Mouse (Mus musculus) neural tube, embryonic 13.5 days (tissue): Measurements from ENCODE around the gene Tmem201. TPM values are rescaled to one million over a fixed set of nuclear protein-coding genes. Genes with fewer than 3 reads are reported as not detected.

ENCODE experiments used
- ATAC-seq: fragments of 200-750 bp; cut with Nextera tagmentation; 2 replicates; pipeline ENCODE4 v1.8.0; 2017; ENCODE audit warnings: low read depth, mild to moderate bottlenecking, moderate TSS enrichment, moderate library complexity
- H3K27ac ChIP-seq: fragments of 300-500 bp; sonication (generic); replicated peaks from 2 replicates; pipeline ENCODE4 v1.5.1; 2015; ENCODE audit warnings: moderate library complexity, mild to moderate bottlenecking, inconsistent platforms
- H3K27me3 ChIP-seq: fragments of 300-500 bp; sonication (generic); 2 replicates; pipeline ENCODE4 v1.6.1; 2015; ENCODE audit warnings: mild to moderate bottlenecking, inconsistent platforms
- H3K36me3 ChIP-seq: fragments of 300-500 bp; sonication (generic); 2 replicates; pipeline ENCODE4 v1.6.1; 2015; ENCODE audit warnings: mild to moderate bottlenecking, inconsistent platforms
- H3K4me1 ChIP-seq: fragments of 300-500 bp; sonication (generic); replicated peaks from 2 replicates; pipeline ENCODE4 v1.6.1; 2015; ENCODE audit warnings: inconsistent platforms
- H3K4me2 ChIP-seq: fragments of 300-500 bp; sonication (generic); 2 replicates; pipeline ENCODE4 v1.6.1; 2015; ENCODE audit warnings: inconsistent platforms, mild to moderate bottlenecking, moderate library complexity
- H3K4me3 ChIP-seq: fragments of 300-500 bp; sonication (generic); 2 replicates; pipeline ENCODE4 v1.5.1; 2015; ENCODE audit warnings: mild to moderate bottlenecking, inconsistent platforms
- H3K9ac ChIP-seq: fragments of 300-500 bp; sonication (generic); 2 replicates; pipeline ENCODE4 v1.6.1; 2015; ENCODE audit warnings: moderate library complexity, mild to moderate bottlenecking, inconsistent platforms
- H3K9me3 ChIP-seq: fragments of 300-500 bp; sonication (generic); 2 replicates; pipeline ENCODE4 v1.6.1; 2016; ENCODE audit warnings: inconsistent platforms
- WGBS: fragments of 180-500 bp; shearing (Covaris S2); methylation state at CpG from one replicate; pipeline ENCODE4 v1.1.7; 2015; 5-methylcytosine and 5-hydroxymethylcytosine counted together
- polyA plus RNA-seq: library from polyadenylated mRNA; unstranded; fragments of >200 nt; fragmentation: Nextera tagmentation; extraction: Ambion mirVana; gene quantifications from 2 replicates; pipeline ENCODE4 v1.2.1, GENCODE M21; 2015

Tmem201 gene
- polyA plus RNA-seq, 1 experiment from 2014 or later, result 41.4 TPM

- Histone ChIP-seq H3K9ac (no peak overlapping the region), H3K9me3 (no peaks in the 10 kb centered on the region), H3K4me1 (peaks cover 48% of the 10 kb centered on the region), H3K4me3 (no peak overlapping the region), H3K36me3 (peaks cover 84% of the 10 kb centered on the region), H3K4me2 (no peak overlapping the region), H3K27ac (no peak overlapping the region), H3K27me3 (no peaks in the 10 kb centered on the region)
- 94% methylated on average over 5 of the region's 5 CpGs for WGBS
- no peak for ATAC-seq
Measured at GRCm38 (mm10) chr4:149727636-149728035, 10.2 kb downstream of the Tmem201 start.

GRCm38 (mm10) chr4:149725661-149726350 lies 12.0 kb downstream of the Tmem201 start:
- no peak for ATAC-seq
- no peak overlapping the region for H3K27ac ChIP-seq
- H3K9ac ChIP-seq, result no peak overlapping the region
- 74% methylated on average over 15 of the region's 15 CpGs for WGBS
- H3K4me2 ChIP-seq, result no peak overlapping the region
- H3K9me3 ChIP-seq, result no peaks in the 10 kb centered on the region
- no peak overlapping the region for H3K4me3 ChIP-seq
- H3K4me1 ChIP-seq, result peaks cover 37% of the 10 kb centered on the region
- no peaks in the 10 kb centered on the region for H3K27me3 ChIP-seq
- peaks cover 90% of the 10 kb centered on the region for H3K36me3 ChIP-seq

DNA sequence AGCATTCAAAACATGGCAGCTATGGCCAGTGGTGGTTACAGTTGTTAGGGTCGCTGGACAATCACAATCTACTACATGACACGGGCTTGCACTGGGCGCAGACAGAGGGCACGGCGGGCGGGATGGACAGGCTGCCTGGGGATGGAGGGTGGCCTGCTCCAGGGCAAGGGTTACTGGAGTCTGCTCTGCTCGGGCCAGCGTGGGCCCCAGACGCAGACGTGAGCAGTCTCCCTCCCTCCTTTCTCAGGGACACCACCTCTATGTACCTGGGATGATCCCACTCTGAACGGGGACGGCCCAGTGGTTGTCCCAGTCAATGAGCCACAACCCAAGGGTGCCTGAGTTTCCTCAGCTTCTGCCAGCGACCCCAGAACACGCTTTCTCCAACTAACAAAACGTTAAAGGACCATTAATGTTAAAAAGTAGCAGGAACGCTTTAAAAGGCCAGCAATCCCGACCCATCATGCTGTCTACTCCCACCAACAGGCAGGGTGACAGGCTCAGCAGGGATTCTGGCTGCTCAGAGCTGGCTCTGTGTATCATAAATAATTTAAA lies 12.9 kb downstream of the Tmem201 start:
- 93% methylated on average over 17 of the region's 17 CpGs for WGBS
- no peak for ATAC-seq
- peak overlapping the region; percentile 33; the same call in 1 of the 2 replicates for H3K27ac ChIP-seq

GRCm38 (mm10) chr4:149723855-149724731 lies 13.8 kb downstream of the Tmem201 start:
- peaks cover 90% of the 10 kb centered on the region for H3K36me3 ChIP-seq

More for the DNA sequence above, 12.9 kb downstream of the Tmem201 start:
- Histone ChIP-seq H3K27me3 (no peaks in the 10 kb centered on the region), H3K4me3 (no peak overlapping the region), H3K36me3 (peaks cover 90% of the 10 kb centered on the region), H3K9me3 (no peaks in the 10 kb centered on the region), H3K4me2 (no peak overlapping the region), H3K4me1 (peaks cover 33% of the 10 kb centered on the region), H3K9ac (no peak overlapping the region)

DNA sequence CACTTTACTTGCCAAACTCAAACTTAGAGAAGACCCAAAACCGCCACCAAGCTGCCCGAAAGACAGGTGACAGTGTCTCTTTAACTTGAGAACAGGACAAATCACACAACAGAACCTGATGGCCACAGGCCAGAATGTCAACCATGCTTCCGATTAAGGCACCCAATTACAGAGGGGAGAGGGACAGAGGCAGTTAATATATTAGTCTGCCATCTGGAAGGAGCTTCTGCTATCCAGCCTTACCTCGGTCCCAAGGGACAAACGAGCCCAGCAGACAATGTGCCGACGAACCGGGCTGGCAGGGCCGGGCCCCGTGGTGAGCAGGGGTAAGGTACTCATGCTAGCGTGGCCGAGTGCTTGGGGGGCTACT lies 14.8 kb downstream of the Tmem201 start:
- H3K27me3 ChIP-seq, result no peaks in the 10 kb centered on the region
- peaks cover 27% of the 10 kb centered on the region for H3K4me1 ChIP-seq
- peak overlapping the region; percentile 49 for H3K27ac ChIP-seq
- no peaks in the 10 kb centered on the region for H3K9me3 ChIP-seq
- H3K4me2 ChIP-seq, result no peak overlapping the region
- H3K36me3 ChIP-seq, result peaks cover 92% of the 10 kb centered on the region
- no peak overlapping the region for H3K9ac ChIP-seq
- WGBS, result 66% methylated on average over 12 of the region's 12 CpGs
- no peak for ATAC-seq
- H3K4me3 ChIP-seq, result no peak overlapping the region

More at GRCm38 (mm10) chr4:149723855-149724731, 13.8 kb downstream of the Tmem201 start:
- H3K4me1 ChIP-seq, result peaks cover 30% of the 10 kb centered on the region
- H3K4me3 ChIP-seq, result no peak overlapping the region
- ATAC-seq, result no peak
- no peak overlapping the region for H3K4me2 ChIP-seq
- H3K9me3 ChIP-seq, result no peaks in the 10 kb centered on the region
- H3K9ac ChIP-seq, result peak overlapping the region; percentile 26; the same call in 1 of the 2 replicates
- H3K27me3 ChIP-seq, result no peaks in the 10 kb centered on the region
- WGBS, result 77% methylated on average over 17 of the region's 17 CpGs
- peak overlapping the region; percentile 33; the same call in 1 of the 2 replicates for H3K27ac ChIP-seq

GRCm38 (mm10) chr4:149722104-149723020 lies 15.5 kb downstream of the Tmem201 start:
- Histone ChIP-seq H3K4me1 (peaks cover 27% of the 10 kb centered on the region), H3K36me3 (peaks cover 92% of the 10 kb centered on the region), H3K4me2 (no peak overlapping the region), H3K27ac (peak overlapping the region; percentile 49), H3K4me3 (no peak overlapping the region), H3K27me3 (no peaks in the 10 kb centered on the region), H3K9me3 (no peaks in the 10 kb centered on the region), H3K9ac (peak overlapping the region; percentile 44)
- no peak for ATAC-seq
- WGBS, result 75% methylated on average over 24 of the region's 24 CpGs

GRCm38 (mm10) chr4:149721163-149721562 lies 16.7 kb downstream of the Tmem201 start:
- Histone ChIP-seq H3K36me3 (peaks cover 92% of the 10 kb centered on the region), H3K4me2 (no peak overlapping the region), H3K9me3 (no peaks in the 10 kb centered on the region), H3K4me1 (peaks cover 27% of the 10 kb centered on the region), H3K27me3 (no peaks in the 10 kb centered on the region), H3K4me3 (no peak overlapping the region), H3K9ac (no peak overlapping the region), H3K27ac (no peak overlapping the region)
- 83% methylated on average over 8 of the region's 8 CpGs for WGBS
- ATAC-seq, result no peak

DNA sequence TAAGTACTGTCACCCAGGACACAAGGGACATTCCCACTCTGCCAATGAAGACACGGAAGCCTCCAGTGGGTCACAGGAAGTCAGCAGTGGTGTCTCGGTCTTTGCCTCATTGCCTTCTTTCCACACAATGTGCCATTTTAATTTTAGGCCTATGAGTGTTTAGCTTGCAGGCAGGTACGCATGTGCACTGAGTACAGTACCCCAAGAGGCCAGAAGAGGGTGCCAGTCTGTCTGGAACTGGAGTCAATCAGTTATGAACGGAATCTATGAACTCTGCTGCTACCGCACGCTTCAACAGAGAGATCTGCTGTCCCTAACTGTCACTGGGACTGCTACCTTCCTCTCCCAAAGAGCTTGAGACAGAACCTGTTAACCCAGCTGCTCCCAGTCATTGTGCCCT lies 18.2 kb downstream of the Tmem201 start:
- H3K36me3 ChIP-seq, result peaks cover 92% of the 10 kb centered on the region
- ATAC-seq, result no peak
- WGBS, result 83% methylated on average over 6 of the region's 6 CpGs

DNA sequence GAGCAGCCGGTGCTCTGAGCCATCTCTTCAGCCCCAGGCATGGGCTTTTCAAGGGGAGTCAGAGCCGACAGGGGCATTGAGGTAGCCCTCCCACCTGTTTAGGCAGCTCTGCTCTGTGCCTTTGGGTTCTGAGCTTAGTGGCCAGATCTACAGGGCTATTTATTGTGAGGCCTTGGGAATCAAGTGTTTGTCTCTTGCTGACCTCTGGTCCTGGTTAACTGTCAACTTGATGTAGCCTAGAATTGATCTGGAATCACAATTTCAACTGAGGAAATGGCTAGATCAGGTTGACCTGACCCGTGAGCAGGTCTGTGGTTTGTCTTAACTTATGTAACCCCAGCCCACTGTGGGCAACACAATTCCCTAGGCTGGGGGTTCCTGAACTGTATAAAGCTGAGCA lies 23.3 kb downstream of the Tmem201 start:
- Histone ChIP-seq H3K9me3 (no peaks in the 10 kb centered on the region), H3K36me3 (peaks cover 49% of the 10 kb centered on the region), H3K4me3 (no peak overlapping the region), H3K9ac (no peak overlapping the region), H3K4me2 (no peak overlapping the region), H3K27ac (no peak overlapping the region), H3K4me1 (peaks cover 6% of the 10 kb centered on the region; the same call in 1 of the 2 replicates), H3K27me3 (no peaks in the 10 kb centered on the region)
- ATAC-seq, result no peak
- WGBS, result 84% methylated on average over 3 of the region's 3 CpGs

More for the DNA sequence above, 18.2 kb downstream of the Tmem201 start:
- peaks cover 27% of the 10 kb centered on the region for H3K4me1 ChIP-seq
- H3K9ac ChIP-seq, result no peak overlapping the region
- no peaks in the 10 kb centered on the region for H3K9me3 ChIP-seq
- no peaks in the 10 kb centered on the region for H3K27me3 ChIP-seq
- no peak overlapping the region for H3K4me3 ChIP-seq
- H3K27ac ChIP-seq, result no peak overlapping the region
- no peak overlapping the region for H3K4me2 ChIP-seq

GRCm38 (mm10) chr4:149711955-149712354 lies 25.9 kb downstream of the Tmem201 start:
- Histone ChIP-seq H3K36me3 (peaks cover 24% of the 10 kb centered on the region), H3K9ac (no peak overlapping the region), H3K4me1 (peaks cover 6% of the 10 kb centered on the region; the same call in 1 of the 2 replicates), H3K27me3 (no peaks in the 10 kb centered on the region), H3K27ac (no peak overlapping the region), H3K4me2 (no peak overlapping the region), H3K4me3 (no peak overlapping the region), H3K9me3 (no peaks in the 10 kb centered on the region)
- 0 out of 2 replicates have a peak, but pooled peaks have one; percentile 24 for ATAC-seq
- WGBS, result 17% methylated on average over 7 of the region's 7 CpGs

DNA sequence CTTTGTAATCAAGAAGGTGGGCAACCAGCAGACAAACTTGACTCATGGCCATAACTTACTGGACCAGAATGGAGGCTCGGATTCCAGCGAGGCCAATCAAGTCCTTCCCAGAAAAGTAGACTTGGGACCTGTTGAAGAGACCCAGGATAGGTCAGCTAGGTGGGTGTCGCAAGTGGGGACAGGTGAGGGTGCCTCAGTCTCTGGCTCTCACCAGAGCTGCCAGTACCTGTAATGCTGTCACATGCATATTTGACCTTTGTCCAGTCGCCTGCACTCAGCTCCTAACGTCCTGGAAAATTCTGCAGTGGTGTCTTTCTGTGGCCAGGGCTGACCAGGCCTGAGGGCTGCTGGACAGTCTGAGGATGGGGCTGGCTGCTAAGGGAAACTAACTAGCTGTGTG lies 26.4 kb downstream of the Tmem201 start:
- ATAC-seq, result no peak
- no peak overlapping the region for H3K27ac ChIP-seq
- H3K9ac ChIP-seq, result no peak overlapping the region
- no peak overlapping the region for H3K4me2 ChIP-seq
- H3K36me3 ChIP-seq, result peaks cover 19% of the 10 kb centered on the region
- no peak overlapping the region for H3K4me3 ChIP-seq
- no peaks in the 10 kb centered on the region for H3K27me3 ChIP-seq
- peaks cover 6% of the 10 kb centered on the region; the same call in 1 of the 2 replicates for H3K4me1 ChIP-seq
- no peaks in the 10 kb centered on the region for H3K9me3 ChIP-seq
- WGBS, result 83% methylated on average over 5 of the region's 5 CpGs
